Mouse (Mus musculus) lung, postnatal 0 days (tissue): ENCODE results near the gene Slc30a3.
A peak's percentile ranks its signal among the peaks of the same experiment; 100 is the strongest.

Experiments used
- CTCF ChIP-seq: IDR thresholded peaks from 2 replicates; pipeline ENCODE4 v1.5.1; 2016; ENCODE audit warnings: antibody characterized with exemption, mild to moderate bottlenecking
- EP300 ChIP-seq: IDR thresholded peaks from 2 replicates; pipeline ENCODE4 v1.6.1; 2016; ENCODE audit warnings: antibody characterized with exemption, mild to moderate bottlenecking, control low read depth

DNA sequence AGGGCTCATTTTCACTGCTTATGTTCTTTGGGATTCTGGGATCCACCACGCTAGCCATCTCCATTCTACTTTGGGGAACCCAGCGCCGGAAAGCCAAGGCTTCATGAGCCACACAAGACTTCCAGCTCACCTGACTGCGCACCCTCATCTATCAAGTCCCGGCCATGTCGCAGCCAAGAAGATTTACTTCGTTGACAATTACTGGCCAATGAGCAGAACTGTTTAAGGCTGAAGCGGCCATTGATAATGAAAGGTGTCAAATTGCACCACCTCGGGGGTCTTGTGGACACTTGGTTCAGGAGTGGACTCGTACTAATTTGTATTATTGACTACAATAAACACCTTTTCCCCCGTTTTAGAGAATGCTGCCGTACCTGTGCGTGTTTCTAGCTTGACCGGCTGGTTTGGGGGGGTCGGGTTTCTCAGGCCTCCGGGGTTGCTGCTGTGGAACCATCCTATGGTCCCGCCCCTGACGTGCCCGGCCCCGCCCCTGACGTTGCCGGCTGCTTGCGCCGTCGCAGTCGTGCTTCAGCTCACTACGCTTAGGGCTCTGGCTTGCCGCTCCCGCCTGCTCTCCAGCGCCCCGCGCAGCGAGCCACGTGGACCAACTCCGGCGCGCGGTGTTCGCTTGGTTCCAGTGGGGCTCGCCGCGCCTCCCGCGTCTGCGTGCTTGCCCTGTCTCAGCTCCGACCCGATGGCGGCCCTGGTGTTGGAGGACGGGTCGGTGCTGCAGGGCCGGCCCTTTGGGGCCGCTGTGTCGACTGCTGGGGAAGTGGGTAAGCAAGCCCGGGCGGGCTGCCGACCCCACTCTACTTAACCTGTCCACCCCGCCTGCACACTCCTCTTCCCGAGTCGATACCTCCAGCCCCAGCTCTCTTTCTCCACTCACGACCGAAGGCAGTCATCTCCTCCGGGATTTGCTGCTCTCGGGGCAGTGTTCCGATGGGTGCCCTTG lies 53.5 kb downstream of the Slc30a3 start, which contains the start of gene Cad:
- TF ChIP-seq CTCF (peak; percentile 61), EP300 (no peak)
